Mouse (Mus musculus) embryonic facial prominence, embryonic 14.5 days (tissue): ENCODE data around the gene Akr1c14. TPM values are rescaled to one million over a fixed set of nuclear protein-coding genes. Genes with fewer than 3 reads are reported as not detected.
"Not testable (repeated sequence)": the region's sequence is repeated elsewhere in the genome, so short reads cannot be mapped to it uniquely, and the experiment has no call there.

Source experiments
- ATAC-seq: fragments of 200-750 bp; cut with Nextera tagmentation; 2 replicates; pipeline ENCODE4 v1.8.0; 2017; ENCODE audit warnings: low read depth, moderate number of reproducible peaks, moderate TSS enrichment
- DNase-seq: peaks from one replicate; pipeline ENCODE4 v3.0.0-alpha.2; 2015; ENCODE audit warnings: low spot score
- H3K27ac ChIP-seq: fragments of 300-500 bp; sonication (generic); replicated peaks from 2 replicates; pipeline ENCODE4 v1.5.1; 2014; ENCODE audit warnings: low read depth, mild to moderate bottlenecking, low read length, moderate library complexity
- H3K27me3 ChIP-seq: fragments of 300-500 bp; sonication (generic); replicated peaks from 2 replicates; pipeline ENCODE4 v1.6.1; 2014; ENCODE audit warnings: low read length; ENCODE audit not compliant: control insufficient read depth, insufficient read depth
- H3K36me3 ChIP-seq: fragments of 300-500 bp; sonication (generic); 2 replicates; pipeline ENCODE4 v1.6.1; 2014; ENCODE audit warnings: low read length, mixed read lengths; ENCODE audit not compliant: control insufficient read depth, insufficient read depth
- H3K4me1 ChIP-seq: fragments of 300-500 bp; sonication (generic); 2 replicates; pipeline ENCODE4 v1.6.1; 2014; ENCODE audit warnings: antibody characterized with exemption, low read length; ENCODE audit not compliant: control insufficient read depth, insufficient read depth
- H3K4me2 ChIP-seq: fragments of 300-500 bp; sonication (generic); 2 replicates; pipeline ENCODE4 v1.6.1; 2014; ENCODE audit warnings: low read depth, mild to moderate bottlenecking, low read length, moderate library complexity, mixed read lengths
- H3K4me3 ChIP-seq: fragments of 300-500 bp; sonication (generic); 2 replicates; pipeline ENCODE4 v1.5.1; 2014; ENCODE audit warnings: low read depth, mild to moderate bottlenecking, low read length
- H3K9ac ChIP-seq: fragments of 300-500 bp; sonication (generic); 2 replicates; pipeline ENCODE4 v1.6.1; 2014; ENCODE audit warnings: low read depth, mild to moderate bottlenecking, low read length, moderate library complexity, mixed read lengths
- H3K9me3 ChIP-seq: fragments of 300-500 bp; sonication (generic); 2 replicates; pipeline ENCODE4 v1.6.1; 2016; ENCODE audit warnings: low read length; ENCODE audit not compliant: control insufficient read depth
- WGBS: fragments of 180-500 bp; shearing (Covaris S2); extraction: QIAGEN DNeasy Blood & Tissue Kit; methylation state at CpG from one replicate; pipeline ENCODE4 v1.1.7; 2014; 5-methylcytosine and 5-hydroxymethylcytosine counted together
- polyA plus RNA-seq: library from polyadenylated mRNA; unstranded; fragments of >200 nt; fragmentation: Nextera tagmentation; extraction: Ambion mirVana; gene quantifications from 2 replicates; pipeline ENCODE4 v1.2.1, GENCODE M21; 2014

Gene Akr1c14
- polyA plus RNA-seq, 1 experiment from 2014 or later, result 2.8 TPM

GRCm38 (mm10) chr13:4079876-4080275, 31.1 kb downstream of the Akr1c14 start:
- Histone ChIP-seq H3K27me3 (no peaks in the 10 kb centered on the region), H3K4me1 (no peaks in the 10 kb centered on the region; the same call in 1 of the 2 replicates)
- DNase-seq, result no peak

DNA sequence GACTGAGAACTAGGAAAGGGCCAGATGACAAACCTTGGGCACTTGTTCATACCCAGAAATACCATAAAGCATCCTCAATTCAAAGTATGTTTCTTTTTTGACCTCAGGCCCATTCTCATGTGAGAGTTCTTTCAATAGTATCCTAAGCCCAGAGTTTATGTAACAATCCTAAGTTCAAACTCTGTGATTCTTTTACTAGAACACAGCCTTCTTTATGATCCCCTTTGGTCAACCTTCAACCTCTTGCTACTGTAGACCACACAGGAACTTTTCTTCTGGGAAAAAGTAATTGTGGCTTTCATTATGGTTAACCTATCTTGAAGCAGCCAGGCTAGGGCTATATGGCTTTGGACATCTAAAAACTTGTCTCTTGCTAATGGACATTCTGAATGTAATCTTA, 52.9 kb downstream of the Akr1c14 start:
- no peak for ATAC-seq
- Histone ChIP-seq H3K4me3 (no peak overlapping the region), H3K4me2 (no peak overlapping the region), H3K27me3 (no peaks in the 10 kb centered on the region), H3K4me1 (no peaks in the 10 kb centered on the region), H3K9ac (no peak overlapping the region), H3K9me3 (no peaks in the 10 kb centered on the region), H3K36me3 (no peaks in the 10 kb centered on the region), H3K27ac (no peak overlapping the region)
- no peak for DNase-seq

More at GRCm38 (mm10) chr13:4079876-4080275, 31.1 kb downstream of the Akr1c14 start:
- Histone ChIP-seq H3K4me3 (no peak overlapping the region), H3K9ac (no peak overlapping the region), H3K4me2 (no peak overlapping the region), H3K36me3 (no peaks in the 10 kb centered on the region), H3K9me3 (no peaks in the 10 kb centered on the region), H3K27ac (no peak overlapping the region)
- no peak for ATAC-seq

DNA sequence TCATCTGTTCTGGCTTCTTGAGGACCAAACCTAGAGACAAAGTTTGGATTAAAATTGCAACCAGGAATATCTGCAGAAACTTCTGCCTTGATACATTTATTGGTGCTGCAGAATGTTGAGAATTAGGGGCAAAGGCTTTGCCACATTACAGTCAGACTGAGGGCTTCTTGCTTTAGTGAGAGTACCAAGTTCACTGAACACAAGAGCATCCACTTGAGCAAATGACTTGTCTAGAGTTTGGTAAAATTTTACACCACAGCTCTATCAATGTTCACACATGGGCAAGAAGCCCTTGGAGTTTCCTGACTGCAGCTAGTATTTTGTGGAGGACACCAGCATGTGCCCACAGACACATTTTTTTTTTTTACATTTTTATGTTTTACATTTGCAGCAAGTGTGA, 53.9 kb downstream of the Akr1c14 start:
- Histone ChIP-seq H3K4me1 (no peaks in the 10 kb centered on the region), H3K4me2 (no peak overlapping the region), H3K9ac (no peak overlapping the region), H3K4me3 (no peak overlapping the region), H3K27ac (no peak overlapping the region), H3K9me3 (no peaks in the 10 kb centered on the region), H3K27me3 (no peaks in the 10 kb centered on the region), H3K36me3 (no peaks in the 10 kb centered on the region)
- no peak for ATAC-seq
- DNase-seq, result no peak

- WGBS, result 32% methylated on average over 6 of the region's 6 CpGs
- Histone ChIP-seq H3K4me2 (no peak overlapping the region), H3K4me1 (no peaks in the 10 kb centered on the region), H3K36me3 (no peaks in the 10 kb centered on the region), H3K9me3 (no peaks in the 10 kb centered on the region), H3K4me3 (no peak overlapping the region), H3K9ac (no peak overlapping the region), H3K27ac (no peak overlapping the region), H3K27me3 (no peaks in the 10 kb centered on the region)
- peak; percentile 86 for DNase-seq
- ATAC-seq, result peak; percentile 80
These were observed 61.7 kb downstream of the Akr1c14 start for GRCm38 (mm10) chr13:4110281-4111188.

GRCm38 (mm10) chr13:4119181-4119904, 70.5 kb downstream of the Akr1c14 start:
- no peaks in the 10 kb centered on the region for H3K27me3 ChIP-seq
- ATAC-seq, result no peak
- peak; percentile 1 for DNase-seq
- no peak overlapping the region for H3K4me3 ChIP-seq
- no peaks in the 10 kb centered on the region for H3K36me3 ChIP-seq
- H3K9ac ChIP-seq, result no peak overlapping the region
- no peak overlapping the region for H3K27ac ChIP-seq
- H3K4me1 ChIP-seq, result no peaks in the 10 kb centered on the region
- no peak overlapping the region for H3K4me2 ChIP-seq
- H3K9me3 ChIP-seq, result no peaks in the 10 kb centered on the region
- WGBS, result 65% methylated on average over 2 of the region's 2 CpGs

GRCm38 (mm10) chr13:4123146-4123545, 74.3 kb downstream of the Akr1c14 start:
- 76% methylated on average over 7 of the region's 7 CpGs for WGBS
- H3K36me3 ChIP-seq, result no peaks in the 10 kb centered on the region
- no peak for ATAC-seq
- no peaks in the 10 kb centered on the region for H3K4me1 ChIP-seq
- H3K9ac ChIP-seq, result no peak overlapping the region
- no peaks in the 10 kb centered on the region for H3K27me3 ChIP-seq
- H3K4me3 ChIP-seq, result no peak overlapping the region
- no peak overlapping the region for H3K4me2 ChIP-seq
- no peak overlapping the region for H3K27ac ChIP-seq
- DNase-seq, result no peak
- no peaks in the 10 kb centered on the region for H3K9me3 ChIP-seq

DNA sequence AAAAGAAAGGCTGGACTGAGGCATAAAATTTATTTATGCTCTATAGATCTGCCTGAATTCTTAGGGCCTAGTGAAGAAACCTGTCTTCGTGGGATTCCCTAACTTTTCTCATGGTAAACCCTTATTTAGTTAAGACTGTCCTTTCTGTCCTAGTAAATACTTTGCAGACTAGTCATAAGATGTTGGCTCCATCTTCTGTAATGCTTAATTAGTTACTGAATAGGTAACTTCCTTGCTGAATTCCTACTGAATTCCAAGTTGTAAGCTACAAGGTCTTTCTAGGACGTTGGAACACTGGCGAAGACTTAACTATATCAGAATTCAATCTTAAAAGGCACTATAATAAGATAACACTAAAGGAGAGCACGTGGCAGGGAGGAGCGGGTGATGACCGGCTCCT, 75.7 kb downstream of the Akr1c14 start:
- ATAC-seq, DNase-seq, H3K9me3 ChIP-seq, H3K27ac ChIP-seq, H3K4me2 ChIP-seq, H3K27me3 ChIP-seq, H3K9ac ChIP-seq, H3K36me3 ChIP-seq, H3K4me1 ChIP-seq, H3K4me3 ChIP-seq: not testable (repeated sequence)
- 92% methylated on average over 6 of the region's 6 CpGs for WGBS

DNA sequence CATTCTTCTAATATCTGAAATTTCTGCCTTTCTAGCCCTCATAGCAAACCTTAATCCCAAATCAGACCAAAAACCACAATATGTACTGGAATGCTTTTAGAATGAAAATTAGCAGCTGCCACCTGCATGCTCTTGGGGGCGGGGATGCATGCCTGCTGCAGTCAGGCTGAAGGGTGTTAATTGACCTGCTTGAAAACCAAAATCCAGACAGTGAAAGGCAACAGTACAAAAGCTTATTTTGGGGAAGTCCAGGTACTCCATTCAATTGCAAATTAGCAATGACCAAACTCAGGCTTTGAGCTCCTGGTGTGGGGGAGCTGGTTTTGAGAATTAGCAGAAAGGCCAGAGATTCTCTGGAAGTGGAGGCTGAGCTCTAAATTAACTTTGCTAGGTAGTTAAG, 77.0 kb downstream of the Akr1c14 start:
- 84% methylated on average over 1 of the region's 1 CpGs for WGBS
- not testable (repeated sequence) for H3K4me1 ChIP-seq, H3K4me2 ChIP-seq, H3K27me3 ChIP-seq, ATAC-seq, H3K4me3 ChIP-seq, H3K27ac ChIP-seq, DNase-seq, H3K9ac ChIP-seq, H3K36me3 ChIP-seq, H3K9me3 ChIP-seq
